Mouse (Mus musculus) megakaryocyte, embryonic 14.5 days (primary cell): Measurements from ENCODE around the gene Gm5169. TPM values are rescaled to one million over a fixed set of nuclear protein-coding genes. Genes with fewer than 3 reads are reported as not detected.
"Not testable (repeated sequence)": the region's sequence is repeated elsewhere in the genome, so short reads cannot be mapped to it uniquely, and the experiment has no call there.

Source experiments
- H3K27me3 ChIP-seq: replicated peaks from 2 replicates; pipeline ENCODE3; 2012; ENCODE audit warnings: inconsistent platforms
- H3K36me3 ChIP-seq: replicated peaks from 2 replicates; pipeline ENCODE3; 2012; ENCODE audit warnings: low read length, inconsistent platforms, mixed read lengths
- H3K4me1 ChIP-seq: 2 replicates; pipeline ENCODE4 v1.6.1; 2012; ENCODE audit warnings: inconsistent platforms
- H3K4me3 ChIP-seq: replicated peaks from 2 replicates; pipeline ENCODE3; 2012; ENCODE audit warnings: moderate library complexity, mild to moderate bottlenecking, inconsistent platforms
- H3K9me3 ChIP-seq: 2 replicates; pipeline ENCODE4 v1.6.1; 2012; ENCODE audit warnings: inconsistent platforms
- polyA plus RNA-seq: library from polyadenylated mRNA; stranded (reverse); fragments of >175 nt; gene quantifications from 2 replicates; pipeline ENCODE4 v1.2.3, GENCODE M21; 2012; ENCODE audit warnings: low replicate concordance; ENCODE audit not compliant: insufficient read depth

Gene Gm5169
- not detected in 2 replicates for polyA plus RNA-seq

DNA sequence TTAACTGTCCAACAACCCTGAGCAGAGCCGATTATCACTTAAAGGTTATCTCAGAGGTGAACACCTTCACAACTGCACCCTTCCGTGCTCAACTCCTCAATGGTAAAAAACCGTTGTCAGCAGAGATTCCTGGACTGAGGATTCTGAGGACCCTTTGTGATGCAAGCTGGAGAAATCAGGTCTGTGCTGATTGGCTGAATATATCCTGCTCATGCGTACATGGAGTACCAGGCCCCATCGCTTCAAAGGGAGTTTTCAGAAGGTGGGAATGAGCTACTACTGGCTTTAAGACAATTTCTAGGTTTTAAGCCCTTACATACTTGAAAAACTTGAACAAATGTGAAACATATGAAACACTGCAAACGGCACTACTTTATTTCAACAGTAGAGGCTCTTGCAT, at the start of gene Gm5169:
TSS of gene Gm5169 (minus strand) at position 101 of the 400 bp plus-strand sequence.
- not testable (repeated sequence) for H3K9me3 ChIP-seq, H3K36me3 ChIP-seq, H3K27me3 ChIP-seq, H3K4me1 ChIP-seq, H3K4me3 ChIP-seq

DNA sequence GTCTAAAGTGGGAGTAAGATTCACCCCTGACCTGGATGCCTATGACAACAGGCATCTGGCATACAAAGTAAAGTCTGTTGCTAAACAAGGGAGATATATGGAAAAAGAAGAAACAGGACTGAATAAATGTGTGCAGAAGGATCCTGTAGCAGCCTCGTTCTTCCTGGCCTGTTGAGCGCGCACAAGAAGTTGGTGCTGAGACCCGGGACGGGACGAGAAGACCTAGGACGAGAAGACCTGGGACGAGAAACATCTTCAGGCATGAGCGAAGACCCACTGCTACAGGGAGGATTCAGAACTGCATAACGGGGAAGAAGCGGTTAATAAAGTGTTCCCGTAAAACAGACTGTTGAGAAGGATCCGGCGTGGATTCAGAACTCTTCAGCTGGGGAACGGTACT, 46.2 kb upstream of the Gm5169 start:
- H3K4me3 ChIP-seq, H3K9me3 ChIP-seq, H3K4me1 ChIP-seq, H3K36me3 ChIP-seq, H3K27me3 ChIP-seq: not testable (repeated sequence)
